ENCODE assay signal across 8 mouse cellular contexts in genomic region chr13:52702201-52702611, GRCm38 (mm10).
DNase-seq lines count a peak whose midpoint lies in the region; ATAC-seq lines count a peak whose summit lies in the region.

No protein-coding gene starts in this region.

- WGBS in hindbrain, embryonic 11.5 days, result 48% methylated on average over 15 of the region's 15 CpGs
- 40% methylated on average over 15 of the region's 15 CpGs for WGBS in hindbrain, embryonic 16.5 days

- no peaks in the 10 kb centered on the region for H3K36me3 ChIP-seq in hindbrain, embryonic 11.5 days (ENCODE audit: control insufficient read depth, insufficient read depth, low read length)
- H3K36me3 ChIP-seq in hindbrain, embryonic 16.5 days (ENCODE audit: control insufficient read depth, insufficient read depth, low read length), result no peaks in the 10 kb centered on the region

- no peak overlapping the region for H3K27ac ChIP-seq in hindbrain, embryonic 11.5 days (ENCODE audit: low read depth, low read length)
- H3K27ac ChIP-seq in hindbrain, embryonic 16.5 days (ENCODE audit: low read depth, low read length), result no peak overlapping the region

- H3K9ac ChIP-seq in hindbrain, embryonic 11.5 days (ENCODE audit: low read depth, low read length), result no peak overlapping the region
- no peak overlapping the region for H3K9ac ChIP-seq in hindbrain, embryonic 16.5 days (ENCODE audit: low read depth, low read length)

- DNase-seq in hindbrain, embryonic 11.5 days (ENCODE audit: low spot score), result peak; percentile 42
- DNase-seq in forelimb bud, embryonic 11.5 days (ENCODE audit: low read depth, low spot score), result peak; percentile 42
- peak; percentile 24 for DNase-seq in retina, embryonic 14.5 days (ENCODE audit: low spot score)
- DNase-seq in layer of hippocampus, adult 18-20 months (ENCODE audit: low spot score in 2 of 2), result no peak
- DNase-seq in B cell, adult 2 months, result no peak
- DNase-seq in cerebellum, postnatal 25 days, result no peak

- no peak for ATAC-seq in hindbrain, embryonic 11.5 days (ENCODE audit: low FRiP score)
- no peak for ATAC-seq in hindbrain, embryonic 16.5 days
- peak; percentile 26 for ATAC-seq in common myeloid progenitor, adult 5-6 weeks (replicated peaks; ENCODE audit: low read depth, poor library complexity, severe bottlenecking)

- no peaks in the 10 kb centered on the region for H3K9me3 ChIP-seq in hindbrain, embryonic 11.5 days (ENCODE audit: control insufficient read depth, low read length)
- H3K9me3 ChIP-seq in hindbrain, embryonic 16.5 days (ENCODE audit: control insufficient read depth, low read length), result no peaks in the 10 kb centered on the region

- no peaks in the 10 kb centered on the region for H3K27me3 ChIP-seq in hindbrain, embryonic 11.5 days (ENCODE audit: control insufficient read depth, insufficient read depth, low read length)
- no peaks in the 10 kb centered on the region for H3K27me3 ChIP-seq in hindbrain, embryonic 16.5 days (replicated peaks; ENCODE audit: control insufficient read depth, insufficient read depth, low read length)

- H3K4me3 ChIP-seq in hindbrain, embryonic 11.5 days (ENCODE audit: low read depth, low read length), result no peak overlapping the region
- H3K4me3 ChIP-seq in hindbrain, embryonic 16.5 days (ENCODE audit: low read length), result no peak overlapping the region

- no peak overlapping the region for H3K4me2 ChIP-seq in hindbrain, embryonic 11.5 days (replicated peaks; ENCODE audit: low read depth, low read length)
- H3K4me2 ChIP-seq in hindbrain, embryonic 16.5 days (ENCODE audit: low read length), result no peak overlapping the region

- H3K4me1 ChIP-seq in hindbrain, embryonic 11.5 days (replicated peaks; ENCODE audit: control insufficient read depth, insufficient read depth, low read length), result no peaks in the 10 kb centered on the region
- H3K4me1 ChIP-seq in hindbrain, embryonic 16.5 days (ENCODE audit: control insufficient read depth, insufficient read depth, low read depth, low read length), result no peaks in the 10 kb centered on the region; the same call in 1 of the 2 replicates

Comparison
In these comparisons a context has a peak if more than half of its experiments do, and no peak if none do; other contexts are left out.
1. DNase-seq: peak in hindbrain, embryonic 11.5 days (single experiment), forelimb bud, embryonic 11.5 days (single experiment) and retina, embryonic 14.5 days (single experiment); none in layer of hippocampus, adult 18-20 months (0 of 2), B cell, adult 2 months (0 of 2) and cerebellum, postnatal 25 days (0 of 2).